In the genomic region with DNA sequence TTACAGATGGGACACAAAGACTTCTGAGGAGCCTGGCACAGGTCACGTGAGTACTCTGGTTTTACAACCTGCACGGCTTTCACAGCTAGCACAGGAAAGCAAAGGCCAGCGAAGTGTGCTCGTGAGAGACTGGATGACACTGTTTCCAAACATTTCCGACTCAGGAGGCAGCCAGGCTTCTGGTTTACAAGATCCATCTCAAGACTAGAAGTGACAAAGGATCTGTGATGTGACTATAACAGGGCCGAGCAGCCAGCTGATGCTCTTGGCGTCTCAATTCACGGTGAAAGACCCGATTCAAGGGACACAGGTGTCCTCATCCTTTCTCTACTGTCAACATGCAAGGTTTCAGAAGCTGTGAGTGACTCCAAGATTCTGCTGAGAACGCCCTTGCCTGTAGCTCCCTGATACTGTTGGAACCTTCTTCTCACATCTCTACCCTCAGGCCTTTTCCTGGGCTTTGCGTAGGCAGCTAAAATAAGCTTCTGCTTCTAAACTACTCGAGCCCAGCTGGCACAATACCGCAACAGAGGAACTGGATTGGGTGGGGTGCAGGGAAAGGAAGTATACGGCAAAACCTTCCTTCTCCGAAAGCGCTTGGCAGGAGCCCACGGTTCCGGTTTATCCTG, we compare ENCODE assay signal across 11 mouse cellular contexts.
DNase-seq lines count a peak whose midpoint lies in the region; ATAC-seq and TF ChIP-seq lines count a peak whose summit lies in the region.
"Had no signal": no experiment of that assay in that cellular context is flagged by ENCODE, and none has a peak within 500 bp of the region (broad histone marks: within the 10 kb centered on the region; RNA-seq: fewer than 3 reads in every experiment).

No protein-coding gene starts in this region.

- H3K27ac ChIP-seq in CH12.LX (ENCODE audit: insufficient read depth, low read depth), result no peak overlapping the region
- H3K27ac ChIP-seq in hindbrain, postnatal 0 days, result no peak overlapping the region
- no peak overlapping the region for H3K27ac ChIP-seq in kidney, embryonic 16.5 days (ENCODE audit: low read length)
- H3K27ac ChIP-seq: forebrain, embryonic 10.5 days; heart, adult 2 months; hindbrain, embryonic 12.5 days; kidney, embryonic 15.5 days had no signal

- no peak overlapping the region for H3K4me3 ChIP-seq in CH12.LX (replicated peaks in 1 of 3; ENCODE audit: low read depth in 2 of 3, low read length in 2 of 3, poor library complexity in 1 of 3)
- H3K4me3 ChIP-seq in hindbrain, postnatal 0 days (ENCODE audit: low read length), result no peak overlapping the region
- H3K4me3 ChIP-seq in kidney, embryonic 16.5 days (ENCODE audit: low read length), result no peak overlapping the region
- H3K4me3 ChIP-seq: forebrain, embryonic 10.5 days; heart, adult 2 months; hindbrain, embryonic 12.5 days; kidney, embryonic 15.5 days had no signal

- no peaks in the 10 kb centered on the region for H3K36me3 ChIP-seq in CH12.LX (replicated peaks in 1 of 2; ENCODE audit: control insufficient read depth in 1 of 2, insufficient read depth in 1 of 2, low read length in 1 of 2)
- no peaks in the 10 kb centered on the region for H3K36me3 ChIP-seq in hindbrain, postnatal 0 days (ENCODE audit: insufficient read depth, low read length)
- H3K36me3 ChIP-seq in kidney, embryonic 16.5 days (ENCODE audit: insufficient read depth, low read length), result no peaks in the 10 kb centered on the region
- H3K36me3 ChIP-seq: forebrain, embryonic 10.5 days; hindbrain, embryonic 12.5 days; kidney, embryonic 15.5 days had no signal

- in situ Hi-C loops in CH12.LX (cut with MboI; ENCODE audit: low pct_ligation_motif_present, low pct_unique_long_range_greater_than_20kb, low sequenced_read_pairs), result no loop called here

- H3K27me3 ChIP-seq in CH12.LX (replicated peaks), result no peaks in the 10 kb centered on the region
- no peaks in the 10 kb centered on the region for H3K27me3 ChIP-seq in hindbrain, postnatal 0 days (ENCODE audit: insufficient read depth, low read length)
- H3K27me3 ChIP-seq in kidney, embryonic 16.5 days (ENCODE audit: insufficient read depth, low read length), result no peaks in the 10 kb centered on the region
- H3K27me3 ChIP-seq: hindbrain, embryonic 12.5 days; kidney, embryonic 15.5 days had no signal

- H3K9ac ChIP-seq in CH12.LX (ENCODE audit: insufficient read depth, low read depth), result no peak overlapping the region
- H3K9ac ChIP-seq in hindbrain, postnatal 0 days (replicated peaks; ENCODE audit: low read length), result no peak overlapping the region
- no peak overlapping the region for H3K9ac ChIP-seq in kidney, embryonic 16.5 days (replicated peaks; ENCODE audit: low read length)
- H3K9ac ChIP-seq: hindbrain, embryonic 12.5 days; kidney, embryonic 15.5 days had no signal

- no peak for ATAC-seq in CD4-positive, CD25-positive, alpha-beta regulatory T cell, adult 4 months
- no peak for ATAC-seq in hindbrain, postnatal 0 days
- ATAC-seq in kidney, embryonic 16.5 days (ENCODE audit: low FRiP score, low TSS enrichment), result no peak

- TF ChIP-seq CTCF in CH12.LX (conservative IDR thresholded peaks at IDR 0.05 in 1 of 2, IDR thresholded peaks at IDR 0.05 in 1 of 2; ENCODE audit: low read depth in 2 of 2, low read length in 2 of 2), result no peak
- TF ChIP-seq CTCF in hindbrain, postnatal 0 days (IDR thresholded peaks at IDR 0.05; ENCODE audit: low read depth), result no peak

- no peak for TF ChIP-seq EP300 in CH12.LX (IDR thresholded peaks at IDR 0.05; ENCODE audit: low read length)

- no peak for TF ChIP-seq POLR2A in CH12.LX (IDR thresholded peaks at IDR 0.05; ENCODE audit: low read depth, low read length)

- peaks cover 2% of the 10 kb centered on the region for H3K9me3 ChIP-seq in CH12.LX (replicated peaks; ENCODE audit: low read length)
- H3K9me3 ChIP-seq in hindbrain, postnatal 0 days (ENCODE audit: low read length), result no peaks in the 10 kb centered on the region
- H3K9me3 ChIP-seq in kidney, embryonic 16.5 days (ENCODE audit: low read length), result no peaks in the 10 kb centered on the region
- H3K9me3 ChIP-seq: forebrain, embryonic 10.5 days; hindbrain, embryonic 12.5 days; kidney, embryonic 15.5 days had no signal

- no peaks in the 10 kb centered on the region for H3K79me2 ChIP-seq in CH12.LX (replicated peaks; ENCODE audit: control insufficient read depth, extremely low read depth, insufficient read depth, poor library complexity, severe bottlenecking)

- no peak for TF ChIP-seq RAD21 in CH12.LX (IDR thresholded peaks at IDR 0.05; ENCODE audit: low read depth, low read length)

- DNase-seq in CH12.LX (ENCODE audit: extremely low read depth), result no peak
- DNase-seq in cerebellum, adult 9-11 months, result peak; percentile 42
- DNase-seq in layer of hippocampus, adult 8-10 months (ENCODE audit: low spot score in 2 of 2), result peak; percentile 25 to 44
- DNase-seq in lung, postnatal 36 days, result peak; percentile 58
- DNase-seq in hindbrain, postnatal 0 days (ENCODE audit: low spot score), result no peak
- DNase-seq: heart, adult 2 months had no signal

- H3K4me2 ChIP-seq in CH12.LX (ENCODE audit: insufficient read depth, low read depth, poor library complexity, severe bottlenecking), result no peak overlapping the region
- no peak overlapping the region for H3K4me2 ChIP-seq in hindbrain, postnatal 0 days (ENCODE audit: low read depth, low read length)
- H3K4me2 ChIP-seq in kidney, embryonic 16.5 days (replicated peaks; ENCODE audit: low read depth, low read length), result no peak overlapping the region
- H3K4me2 ChIP-seq: hindbrain, embryonic 12.5 days; kidney, embryonic 15.5 days had no signal

- dilution Hi-C loops in CH12.LX (cut with MboI; ENCODE audit: extremely low pct_ligation_motif_present, extremely low pct_unique_long_range_greater_than_20kb, low sequenced_read_pairs), result no loop called here

- 76% methylated on average over 18 of the region's 18 CpGs for WGBS in hindbrain, postnatal 0 days
- 73% methylated on average over 18 of the region's 18 CpGs for WGBS in kidney, embryonic 16.5 days

- H3K4me1 ChIP-seq in CH12.LX (ENCODE audit: control insufficient read depth in 1 of 2, insufficient read depth in 2 of 2), result peaks cover 0 to 4% of the 10 kb centered on the region in 2 experiments; a peak in 1 of 4 replicates
- H3K4me1 ChIP-seq in hindbrain, postnatal 0 days (ENCODE audit: insufficient read depth, low read length), result no peaks in the 10 kb centered on the region
- H3K4me1 ChIP-seq in kidney, embryonic 16.5 days (ENCODE audit: insufficient read depth, low read length), result no peaks in the 10 kb centered on the region
- H3K4me1 ChIP-seq: kidney, embryonic 15.5 days had no signal

TF ChIP-seq in CH12.LX, 34 proteins besides CTCF, POLR2A, EP300 and RAD21:
- TF ChIP-seq BHLHE40 (IDR thresholded peaks at IDR 0.05; ENCODE audit: low read depth, low read length) (peak; percentile 6; the same call in 1 of the 2 replicates), KAT2A (IDR thresholded peaks at IDR 0.05; ENCODE audit: insufficient replicate concordance, low read length) (no peak)

Comparison
In these comparisons a context has a peak if more than half of its experiments do, and no peak if none do; other contexts are left out.
1. DNase-seq: peak in cerebellum, adult 9-11 months (single experiment), layer of hippocampus, adult 8-10 months (2 of 2) and lung, postnatal 36 days (single experiment); none in CH12.LX (single experiment) and hindbrain, postnatal 0 days (single experiment).